Mouse (Mus musculus) intestine, postnatal 0 days (tissue): Measurements from ENCODE around the gene Mmp27. TPM values are rescaled to one million over a fixed set of nuclear protein-coding genes. Genes with fewer than 3 reads are reported as not detected.

Source experiments
- ATAC-seq: fragments of 200-750 bp; cut with Nextera tagmentation; 2 replicates; pipeline ENCODE4 v1.8.0; 2017; ENCODE audit warnings: mild to moderate bottlenecking, moderate TSS enrichment, moderate library complexity
- H3K27ac ChIP-seq: fragments of 300-500 bp; sonication (generic); 2 replicates; pipeline ENCODE4 v1.5.1; 2014; ENCODE audit warnings: mild to moderate bottlenecking, low read depth, low read length, moderate library complexity
- H3K27me3 ChIP-seq: fragments of 300-500 bp; sonication (generic); replicated peaks from 2 replicates; pipeline ENCODE4 v1.6.1; 2014; ENCODE audit warnings: low read length, mixed read lengths; ENCODE audit not compliant: control insufficient read depth, insufficient read depth
- H3K36me3 ChIP-seq: fragments of 300-500 bp; sonication (generic); 2 replicates; pipeline ENCODE4 v1.6.1; 2014; ENCODE audit warnings: mild to moderate bottlenecking, moderate library complexity; ENCODE audit not compliant: control insufficient read depth, insufficient read depth
- H3K4me1 ChIP-seq: fragments of 300-500 bp; sonication (generic); replicated peaks from 2 replicates; pipeline ENCODE4 v1.6.1; 2014; ENCODE audit warnings: antibody characterized with exemption, low read length, mixed read lengths; ENCODE audit not compliant: control insufficient read depth, insufficient read depth
- H3K4me2 ChIP-seq: fragments of 300-500 bp; sonication (generic); replicated peaks from 2 replicates; pipeline ENCODE4 v1.6.1; 2014; ENCODE audit warnings: low read depth, mild to moderate bottlenecking, moderate library complexity
- H3K4me3 ChIP-seq: fragments of 300-500 bp; sonication (generic); 2 replicates; pipeline ENCODE4 v1.5.1; 2014; ENCODE audit warnings: low read depth, low read length
- H3K9ac ChIP-seq: fragments of 300-500 bp; sonication (generic); 2 replicates; pipeline ENCODE4 v1.6.1; 2014; ENCODE audit warnings: mild to moderate bottlenecking, low read depth, low read length
- H3K9me3 ChIP-seq: fragments of 300-500 bp; sonication (generic); 2 replicates; pipeline ENCODE4 v1.6.1; 2016; ENCODE audit warnings: mixed run types; ENCODE audit not compliant: control insufficient read depth
- CTCF ChIP-seq: sonication (generic); IDR thresholded peaks from 2 replicates; pipeline ENCODE4 v1.5.1; 2016; ENCODE audit warnings: low read depth, mild to moderate bottlenecking, control low read depth, antibody characterized with exemption, moderate library complexity
- WGBS: fragments of 180-500 bp; shearing (Covaris S2); extraction: QIAGEN DNeasy Blood & Tissue Kit; methylation state at CpG from one replicate; pipeline ENCODE4 v1.1.7; 2014; 5-methylcytosine and 5-hydroxymethylcytosine counted together
- polyA plus RNA-seq: library from polyadenylated mRNA; unstranded; fragments of >200 nt; fragmentation: Nextera tagmentation; extraction: Ambion mirVana; gene quantifications from 2 replicates; pipeline ENCODE4 v1.2.1, GENCODE M21; 2015

Gene Mmp27
- polyA plus RNA-seq, 1 experiment from 2014 or later = 0.26 TPM

- H3K27me3 ChIP-seq = no peaks in the 10 kb centered on the region
- H3K4me3 ChIP-seq = no peak overlapping the region
- no peaks in the 10 kb centered on the region for H3K9me3 ChIP-seq
- H3K4me1 ChIP-seq = no peaks in the 10 kb centered on the region
- ATAC-seq = no peak
- H3K9ac ChIP-seq = no peak overlapping the region
- no peak overlapping the region for H3K4me2 ChIP-seq
- no peak for TF ChIP-seq CTCF
- 37% methylated on average over 2 of the region's 2 CpGs for whole genome bisulfite sequencing
- H3K36me3 ChIP-seq = no peaks in the 10 kb centered on the region
- no peak overlapping the region for H3K27ac ChIP-seq
These were observed 3.3 kb upstream of the Mmp27 start for GRCm38 (mm10) chr9:7567923-7568322.

GRCm38 (mm10) chr9:7570485-7570884 lies 711 bp upstream of the Mmp27 start:
- no peak overlapping the region for H3K9ac ChIP-seq
- 61% methylated on average over 1 of the region's 1 CpGs for WGBS
- H3K27me3 ChIP-seq = no peaks in the 10 kb centered on the region
- TF ChIP-seq CTCF = no peak
- H3K4me2 ChIP-seq = no peak overlapping the region
- ATAC-seq = no peak
- H3K4me1 ChIP-seq = no peaks in the 10 kb centered on the region
- no peak overlapping the region for H3K27ac ChIP-seq
- no peaks in the 10 kb centered on the region for H3K9me3 ChIP-seq
- H3K36me3 ChIP-seq = no peaks in the 10 kb centered on the region
- H3K4me3 ChIP-seq = no peak overlapping the region

DNA sequence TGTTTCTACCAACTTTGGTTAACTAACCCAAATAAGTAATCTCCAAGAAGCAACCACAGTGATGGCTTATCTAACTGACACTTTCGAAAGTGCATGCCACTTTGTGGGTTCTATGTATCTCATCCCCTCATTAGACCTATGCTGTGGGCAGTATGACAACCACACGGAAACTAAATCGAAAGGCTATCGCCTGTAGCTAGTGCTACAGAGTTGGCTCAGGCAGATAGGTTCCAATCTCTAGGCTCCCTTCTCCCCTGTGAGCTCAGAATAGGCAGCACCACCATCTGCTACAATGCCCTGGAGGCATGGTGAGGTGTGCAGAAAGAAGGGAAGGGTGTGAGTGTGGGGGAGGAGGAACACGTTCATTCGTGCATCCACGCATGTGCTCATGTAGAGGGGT lies 992 bp downstream of the Mmp27 start:
- no peak for ATAC-seq
- 90% methylated on average over 7 of the region's 7 CpGs for WGBS
- Histone ChIP-seq H3K27ac (no peak overlapping the region), H3K9me3 (no peaks in the 10 kb centered on the region), H3K27me3 (no peaks in the 10 kb centered on the region), H3K4me2 (no peak overlapping the region), H3K4me1 (no peaks in the 10 kb centered on the region), H3K9ac (no peak overlapping the region), H3K36me3 (no peaks in the 10 kb centered on the region), H3K4me3 (no peak overlapping the region)
- TF ChIP-seq CTCF = no peak

DNA sequence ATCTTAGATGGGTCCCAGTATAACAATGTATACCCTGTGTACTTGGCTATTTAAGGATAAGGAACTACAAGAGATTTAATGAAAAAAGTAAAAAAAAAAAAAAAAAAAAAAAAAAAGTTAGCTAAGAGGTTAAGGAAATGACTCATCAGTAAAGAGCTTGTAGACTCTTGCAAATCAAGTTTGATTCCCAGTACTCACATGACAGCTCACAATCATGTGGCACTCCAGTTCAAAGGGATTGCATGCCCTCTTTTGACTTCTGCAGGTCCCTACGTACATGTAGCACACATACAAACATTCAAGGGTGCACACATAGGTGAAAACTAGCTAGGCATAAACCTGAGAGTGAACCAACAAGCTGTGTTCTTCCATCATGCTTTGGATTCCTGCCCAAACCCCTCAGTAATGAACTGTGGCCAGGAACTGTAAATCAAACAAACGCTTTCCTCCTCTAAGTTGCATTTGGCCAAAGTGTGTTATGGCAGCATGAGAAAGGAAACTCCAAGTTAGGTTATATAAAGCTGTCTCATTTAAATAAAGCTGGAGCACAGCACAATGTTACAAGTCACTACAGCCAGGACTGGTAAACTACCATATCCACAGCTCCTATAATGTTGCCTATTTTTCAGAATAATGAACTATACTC lies 1.6 kb downstream of the Mmp27 start:
- H3K27me3 ChIP-seq = no peaks in the 10 kb centered on the region
- H3K9me3 ChIP-seq = no peaks in the 10 kb centered on the region
- no peak overlapping the region for H3K27ac ChIP-seq
- no peak overlapping the region for H3K9ac ChIP-seq
- H3K4me2 ChIP-seq = no peak overlapping the region
- no peak for TF ChIP-seq CTCF
- no peak overlapping the region for H3K4me3 ChIP-seq
- no peaks in the 10 kb centered on the region for H3K36me3 ChIP-seq
- WGBS = 48% methylated on average over 2 of the region's 2 CpGs
- ATAC-seq = no peak
- no peaks in the 10 kb centered on the region for H3K4me1 ChIP-seq

GRCm38 (mm10) chr9:7575526-7575925 lies 4.3 kb downstream of the Mmp27 start:
- Histone ChIP-seq H3K27ac (no peak overlapping the region), H3K9ac (no peak overlapping the region), H3K36me3 (no peaks in the 10 kb centered on the region), H3K27me3 (no peaks in the 10 kb centered on the region), H3K4me3 (no peak overlapping the region), H3K9me3 (no peaks in the 10 kb centered on the region), H3K4me2 (no peak overlapping the region), H3K4me1 (no peaks in the 10 kb centered on the region)
- no peak for TF ChIP-seq CTCF
- 76% methylated on average over 3 of the region's 3 CpGs for WGBS
- no peak for ATAC-seq

- H3K9me3 ChIP-seq = no peaks in the 10 kb centered on the region
- H3K4me1 ChIP-seq = no peaks in the 10 kb centered on the region
- no peaks in the 10 kb centered on the region for H3K36me3 ChIP-seq
- H3K4me2 ChIP-seq = no peak overlapping the region
- H3K27me3 ChIP-seq = no peaks in the 10 kb centered on the region
- 94% methylated on average over 2 of the region's 2 CpGs for WGBS
- no peak overlapping the region for H3K4me3 ChIP-seq
- no peak for TF ChIP-seq CTCF
- H3K27ac ChIP-seq = no peak overlapping the region
- H3K9ac ChIP-seq = no peak overlapping the region
- ATAC-seq = no peak
These were observed 6.2 kb downstream of the Mmp27 start for GRCm38 (mm10) chr9:7577371-7577770.

- Histone ChIP-seq H3K27ac (no peak overlapping the region), H3K27me3 (no peaks in the 10 kb centered on the region), H3K4me3 (no peak overlapping the region), H3K9ac (no peak overlapping the region), H3K4me1 (no peaks in the 10 kb centered on the region), H3K9me3 (no peaks in the 10 kb centered on the region), H3K36me3 (no peaks in the 10 kb centered on the region), H3K4me2 (no peak overlapping the region)
- no peak for ATAC-seq
- TF ChIP-seq CTCF = no peak
- WGBS = 72% methylated on average over 8 of the region's 8 CpGs
These were observed 18.9 kb downstream of the Mmp27 start for GRCm38 (mm10) chr9:7590063-7590462.
